7 mouse cellular contexts compared by ENCODE assay signal in genomic region chr1:185203909-185204661, GRCm38 (mm10). TPM values are rescaled to one million over a fixed set of nuclear protein-coding genes. Genes with fewer than 3 reads are reported as not detected.
DNase-seq lines count a peak whose midpoint lies in the region; ATAC-seq and TF ChIP-seq lines count a peak whose summit lies in the region.

Rab3gap2 (plus strand) TSS chr1:185204117.

- H3K4me2 ChIP-seq in embryonic facial prominence, embryonic 12.5 days (replicated peaks): peak within 1 kb of the TSS; percentile 80
- H3K4me2 ChIP-seq in limb, embryonic 12.5 days: peak within 1 kb of the TSS; percentile 92
- peak within 1 kb of the TSS; percentile 92 for H3K4me2 ChIP-seq in midbrain, embryonic 15.5 days

- peak; percentile 86 for TF ChIP-seq POLR2A in kidney, adult 2 months (IDR thresholded peaks at IDR 0.05; ENCODE audit: low read depth, low read length)
- TF ChIP-seq POLR2A in spleen, adult 2 months (IDR thresholded peaks at IDR 0.05; ENCODE audit: low read depth, low read length): peak; percentile 39

- peak within 1 kb of the TSS; percentile 86 for H3K9ac ChIP-seq in embryonic facial prominence, embryonic 12.5 days
- H3K9ac ChIP-seq in limb, embryonic 12.5 days (replicated peaks): peak within 1 kb of the TSS; percentile 80
- H3K9ac ChIP-seq in midbrain, embryonic 15.5 days: peak within 1 kb of the TSS; percentile 99

- TF ChIP-seq CTCF in kidney, adult 2 months (conservative IDR thresholded peaks at IDR 0.05; ENCODE audit: insufficient read depth, insufficient read length, low read depth, low read length): no peak
- TF ChIP-seq CTCF in spleen, adult 2 months (IDR thresholded peaks at IDR 0.05; ENCODE audit: extremely low read depth, insufficient read depth, insufficient read length, insufficient replicate concordance): no peak

- peak; percentile 89 for ATAC-seq in embryonic facial prominence, embryonic 12.5 days (ENCODE audit: insufficient number of reproducible peaks, insufficient read depth, low FRiP score, low TSS enrichment)
- ATAC-seq in limb, embryonic 12.5 days (ENCODE audit: insufficient number of reproducible peaks, insufficient read depth, low FRiP score, low TSS enrichment, low read depth): peak; percentile 93
- ATAC-seq in midbrain, embryonic 15.5 days (replicated peaks): peak; percentile 95

- peak within 1 kb of the TSS; percentile 63; the same call in 1 of the 2 replicates for H3K27ac ChIP-seq in embryonic facial prominence, embryonic 12.5 days
- peak within 1 kb of the TSS; percentile 46 for H3K27ac ChIP-seq in kidney, adult 2 months (ENCODE audit: insufficient read depth, low read depth, low read length)
- peak within 1 kb of the TSS; percentile 75 for H3K27ac ChIP-seq in limb, embryonic 12.5 days
- H3K27ac ChIP-seq in midbrain, embryonic 15.5 days: peak within 1 kb of the TSS; percentile 82
- peak within 1 kb of the TSS; percentile 67 for H3K27ac ChIP-seq in spleen, adult 2 months (ENCODE audit: insufficient read depth, low read length)

- no peaks in the 10 kb centered on the region for H3K36me3 ChIP-seq in embryonic facial prominence, embryonic 12.5 days
- H3K36me3 ChIP-seq in kidney, adult 2 months (ENCODE audit: control insufficient read depth, insufficient read depth, low read length): no peaks in the 10 kb centered on the region
- no peaks in the 10 kb centered on the region for H3K36me3 ChIP-seq in limb, embryonic 12.5 days
- H3K36me3 ChIP-seq in midbrain, embryonic 15.5 days (replicated peaks): no peaks in the 10 kb centered on the region
- no peaks in the 10 kb centered on the region for H3K36me3 ChIP-seq in spleen, adult 2 months (ENCODE audit: control insufficient read depth, insufficient read depth, low read length)

- H3K27me3 ChIP-seq in embryonic facial prominence, embryonic 12.5 days: no peaks in the 10 kb centered on the region
- no peaks in the 10 kb centered on the region for H3K27me3 ChIP-seq in kidney, adult 2 months (replicated peaks; ENCODE audit: control insufficient read depth, insufficient read depth, low read length)
- no peaks in the 10 kb centered on the region for H3K27me3 ChIP-seq in limb, embryonic 12.5 days
- H3K27me3 ChIP-seq in midbrain, embryonic 15.5 days (replicated peaks): no peaks in the 10 kb centered on the region
- H3K27me3 ChIP-seq in spleen, adult 2 months (ENCODE audit: control insufficient read depth, insufficient read depth, low read length): no peaks in the 10 kb centered on the region

- peaks cover 12% of the 10 kb centered on the region for H3K4me1 ChIP-seq in embryonic facial prominence, embryonic 12.5 days
- peaks cover 6% of the 10 kb centered on the region; the same call in 1 of the 2 replicates for H3K4me1 ChIP-seq in kidney, adult 2 months (ENCODE audit: control insufficient read depth, insufficient read depth, low read length)
- H3K4me1 ChIP-seq in limb, embryonic 12.5 days (replicated peaks): peaks cover 16% of the 10 kb centered on the region
- H3K4me1 ChIP-seq in midbrain, embryonic 15.5 days: peaks cover 30% of the 10 kb centered on the region
- peaks cover 5% of the 10 kb centered on the region; the same call in 1 of the 2 replicates for H3K4me1 ChIP-seq in spleen, adult 2 months (ENCODE audit: control insufficient read depth, insufficient read depth, insufficient read length)

- peak within 1 kb of the TSS; percentile 87 for H3K4me3 ChIP-seq in embryonic facial prominence, embryonic 12.5 days
- peak within 1 kb of the TSS; percentile 66 for H3K4me3 ChIP-seq in kidney, adult 2 months (ENCODE audit: insufficient read depth, low read depth, low read length)
- peak within 1 kb of the TSS; percentile 86 for H3K4me3 ChIP-seq in limb, embryonic 12.5 days (replicated peaks)
- H3K4me3 ChIP-seq in midbrain, embryonic 15.5 days: peak within 1 kb of the TSS; percentile 98
- H3K4me3 ChIP-seq in spleen, adult 2 months (ENCODE audit: extremely low read depth, insufficient read depth, insufficient read length): peak within 1 kb of the TSS; percentile 79

- DNase-seq in adrenal gland, postnatal 25 days: peak; percentile 100
- peak; percentile 99 for DNase-seq in heart, adult 18-20 months
- DNase-seq in kidney, adult 2 months: peak; percentile 99
- peak; percentile 92 to 100 for DNase-seq in spleen, adult 2 months (ENCODE audit: low read depth in 1 of 2, low spot score in 2 of 2)

- WGBS in embryonic facial prominence, embryonic 12.5 days: under 1% methylated on average over 57 of the region's 57 CpGs
- under 1% methylated on average over 57 of the region's 57 CpGs for WGBS in kidney, adult 2 months
- 1% methylated on average over 57 of the region's 57 CpGs for WGBS in limb, embryonic 12.5 days
- WGBS in midbrain, embryonic 15.5 days: under 1% methylated on average over 56 of the region's 57 CpGs
- WGBS in spleen, adult 2 months: under 1% methylated on average over 57 of the region's 57 CpGs

- no peaks in the 10 kb centered on the region for H3K9me3 ChIP-seq in embryonic facial prominence, embryonic 12.5 days
- H3K9me3 ChIP-seq in limb, embryonic 12.5 days: no peaks in the 10 kb centered on the region
- H3K9me3 ChIP-seq in midbrain, embryonic 15.5 days: no peaks in the 10 kb centered on the region

RNA-seq across cellular contexts. Expression of gene Rab3gap2, which starts in this region (rescaled TPM):
- total RNA-seq in adrenal gland, postnatal 25 days (2021): 60.8 and 62.2 TPM in 2 replicates
- polyA plus RNA-seq in embryonic facial prominence, embryonic 12.5 days (2016; fragmentation: Nextera tagmentation; extraction: Ambion mirVana): 22.7 and 24.3 TPM in 2 replicates
- 10 to 100 TPM; 21.5 to 22.7 TPM for total RNA-seq in heart, adult 18-20 months (2021)
- 14.5 and 15.3 TPM in 2 replicates for polyA plus RNA-seq in kidney, adult 2 months (2012; rRNA removed)
- 24.6 and 24.7 TPM in 2 replicates for polyA plus RNA-seq in limb, embryonic 12.5 days (2016; fragmentation: Nextera tagmentation; extraction: Ambion mirVana)
- polyA plus RNA-seq in midbrain, embryonic 15.5 days (2015; fragmentation: Nextera tagmentation; extraction: Ambion mirVana): 25.0 and 26.9 TPM in 2 replicates
- polyA plus RNA-seq in spleen, adult 2 months (2012; rRNA removed): 15.9 and 17.1 TPM in 2 replicates

Comparison
In these comparisons a context has a peak if more than half of its experiments do, and no peak if none do; other contexts are left out.
1. Peak in every context shown above with its lines: DNase-seq, ATAC-seq, H3K4me3 ChIP-seq and H3K27ac ChIP-seq.